Mouse (Mus musculus): Measurements from ENCODE around the gene Smpd3.

Gene Smpd3

DNA sequence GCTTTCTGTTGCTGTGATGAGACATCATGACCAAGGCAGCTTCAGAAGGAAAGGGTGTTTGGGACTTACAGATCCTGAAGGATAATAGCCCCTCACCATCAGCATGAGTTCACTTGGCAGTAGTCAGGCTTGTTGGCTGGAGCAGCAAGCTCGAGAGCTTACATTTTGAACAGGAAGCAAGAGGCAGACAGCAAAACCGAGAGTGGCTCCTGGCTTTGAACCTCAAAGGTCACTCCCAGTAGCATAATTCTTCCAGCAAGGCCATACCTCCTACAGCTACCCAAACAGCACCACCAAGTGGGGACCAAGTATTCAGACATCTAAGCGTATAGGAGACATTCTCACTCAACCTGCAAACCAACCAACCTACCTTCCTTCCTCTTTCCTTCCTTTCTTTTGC, 105.0 kb downstream of the Smpd3 start:
- DNase-seq (ENCODE audit: low read depth, low spot score): no peak

DNA sequence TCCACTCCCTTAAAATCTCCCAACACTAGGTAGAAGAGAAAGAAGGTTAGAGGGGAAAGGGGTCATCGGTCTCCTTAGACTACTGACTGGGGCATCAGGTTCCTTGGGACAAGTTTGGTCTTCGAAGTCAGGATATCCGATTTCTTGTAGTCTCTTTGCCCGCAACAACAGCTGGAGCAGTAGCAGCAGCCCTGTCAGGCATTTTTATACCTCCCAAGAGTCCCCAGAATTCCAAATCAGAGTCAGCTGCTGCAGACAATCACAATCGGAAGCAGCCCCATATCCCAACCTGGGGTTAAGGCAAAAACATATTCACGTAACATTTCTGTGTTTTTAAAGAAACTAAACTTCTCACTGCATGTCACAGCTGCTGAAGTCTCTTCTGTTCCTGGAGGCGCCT, 106.3 kb downstream of the Smpd3 start:
- DNase-seq (ENCODE audit: low read depth, low spot score): no peak

DNA sequence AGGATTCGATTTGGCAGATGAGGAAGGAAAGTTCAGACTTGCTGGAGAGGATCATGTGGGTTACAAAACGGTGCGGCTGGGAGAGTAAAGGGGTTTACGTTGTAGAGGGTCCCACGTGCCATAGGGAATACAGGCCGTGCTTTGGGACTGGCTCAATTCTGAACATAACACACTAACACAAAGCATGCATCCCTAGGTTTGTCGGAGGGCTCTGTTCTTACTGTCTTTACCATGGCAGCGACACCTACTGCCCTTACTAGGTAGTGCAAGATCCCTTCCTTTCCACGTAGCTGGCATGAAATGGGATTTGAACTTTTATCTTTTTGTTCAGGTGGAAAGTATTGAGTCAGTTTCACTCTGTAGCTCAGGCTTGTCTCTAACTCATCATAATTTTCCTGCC, 111.2 kb downstream of the Smpd3 start:
- peak; percentile 81 for DNase-seq (ENCODE audit: low read depth, low spot score)

DNA sequence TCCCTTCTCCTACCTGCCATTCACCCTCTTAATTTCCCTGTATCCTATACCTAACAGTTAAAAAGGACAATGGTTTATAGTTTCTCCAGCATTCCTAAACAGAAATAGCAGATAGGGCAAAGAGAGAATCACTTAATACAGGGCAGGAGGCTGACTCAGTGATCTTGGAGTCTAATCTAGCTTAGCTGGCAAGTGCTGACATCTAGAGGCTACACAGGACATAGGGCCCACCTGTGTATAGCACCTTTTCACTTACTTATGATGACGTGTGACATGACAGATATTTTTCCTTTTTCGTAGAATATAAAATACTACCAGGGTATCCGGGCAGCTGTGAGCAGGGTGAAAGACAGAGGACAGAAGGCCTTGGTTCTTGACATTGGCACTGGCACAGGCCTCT, 118.2 kb downstream of the Smpd3 start:
- no peak for DNase-seq (ENCODE audit: low read depth, low spot score)

DNA sequence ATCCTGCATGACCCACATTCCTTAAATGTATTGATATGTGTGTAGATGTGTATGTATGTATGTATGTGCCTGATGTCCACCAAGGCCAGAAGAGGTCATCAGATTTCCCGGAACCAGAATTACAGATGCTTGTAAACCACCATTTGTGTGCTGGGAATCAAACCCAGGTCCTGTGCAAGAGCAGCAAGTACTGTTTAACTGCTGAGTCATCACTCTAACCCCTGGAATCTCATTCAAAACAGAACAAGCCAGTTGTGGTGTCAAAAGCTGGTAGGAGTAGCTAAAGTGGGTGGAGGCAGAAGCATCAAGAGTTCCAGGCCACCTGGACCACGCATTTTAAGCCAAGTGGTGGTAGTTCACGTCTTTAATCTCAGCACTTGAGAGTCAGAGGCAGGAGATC, 123.8 kb downstream of the Smpd3 start:
- DNase-seq (ENCODE audit: low read depth, low spot score): no peak

DNA sequence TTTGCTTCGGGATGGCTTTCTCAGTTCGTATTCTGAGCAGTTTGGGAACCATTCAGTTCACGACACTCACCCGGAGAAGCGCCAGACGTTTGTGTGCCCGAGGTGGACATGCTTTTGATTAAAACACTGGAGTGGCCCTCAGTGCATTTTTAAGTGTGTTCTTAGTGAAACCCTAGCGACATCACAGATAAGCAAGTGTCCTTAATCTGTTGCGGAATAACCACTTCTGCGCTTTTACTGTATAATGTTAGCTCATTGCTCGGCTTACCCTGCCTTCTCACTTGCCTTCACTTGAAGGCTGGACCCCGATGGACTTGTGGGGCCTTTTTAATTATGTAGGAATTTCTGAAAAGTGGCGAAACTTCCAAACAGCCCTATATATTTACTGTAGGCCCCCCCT, 126.4 kb downstream of the Smpd3 start:
- DNase-seq (ENCODE audit: low read depth, low spot score): no peak

DNA sequence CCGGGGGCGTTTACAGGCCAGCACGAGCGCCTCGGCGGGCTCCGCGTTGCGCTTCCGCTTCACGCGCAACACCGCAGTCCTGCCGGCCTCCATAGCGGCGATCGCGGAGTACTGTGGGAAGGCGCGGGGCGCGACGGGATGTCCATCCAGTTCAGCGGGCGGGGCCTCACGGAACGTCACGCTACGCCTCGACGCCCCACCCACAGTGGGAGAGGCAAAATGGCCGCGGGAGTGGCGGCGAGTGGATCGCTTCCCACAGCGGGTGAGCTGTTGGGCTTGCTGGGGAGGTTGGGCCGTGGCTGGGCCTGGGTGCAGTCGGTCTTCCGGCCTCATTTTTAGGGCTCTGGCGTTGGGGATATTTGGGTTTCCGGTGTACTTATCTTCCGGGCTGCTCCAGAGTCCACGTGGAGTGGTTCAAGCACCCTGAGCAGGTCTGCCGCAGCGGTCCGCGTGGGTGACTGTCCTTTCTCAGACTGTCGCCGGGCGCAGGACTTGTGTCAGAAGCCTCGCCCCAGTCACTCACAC, 126.9 kb downstream of the Smpd3 start, which contains the start of the genes Slc7a6os and Prmt7:
Slc7a6os (minus strand) TSS at position 115 of the 525 bp plus-strand sequence.
Prmt7 (plus strand) TSS at position 116 of the 525 bp plus-strand sequence.
- peak; percentile 93 for DNase-seq (ENCODE audit: low read depth, low spot score)

DNA sequence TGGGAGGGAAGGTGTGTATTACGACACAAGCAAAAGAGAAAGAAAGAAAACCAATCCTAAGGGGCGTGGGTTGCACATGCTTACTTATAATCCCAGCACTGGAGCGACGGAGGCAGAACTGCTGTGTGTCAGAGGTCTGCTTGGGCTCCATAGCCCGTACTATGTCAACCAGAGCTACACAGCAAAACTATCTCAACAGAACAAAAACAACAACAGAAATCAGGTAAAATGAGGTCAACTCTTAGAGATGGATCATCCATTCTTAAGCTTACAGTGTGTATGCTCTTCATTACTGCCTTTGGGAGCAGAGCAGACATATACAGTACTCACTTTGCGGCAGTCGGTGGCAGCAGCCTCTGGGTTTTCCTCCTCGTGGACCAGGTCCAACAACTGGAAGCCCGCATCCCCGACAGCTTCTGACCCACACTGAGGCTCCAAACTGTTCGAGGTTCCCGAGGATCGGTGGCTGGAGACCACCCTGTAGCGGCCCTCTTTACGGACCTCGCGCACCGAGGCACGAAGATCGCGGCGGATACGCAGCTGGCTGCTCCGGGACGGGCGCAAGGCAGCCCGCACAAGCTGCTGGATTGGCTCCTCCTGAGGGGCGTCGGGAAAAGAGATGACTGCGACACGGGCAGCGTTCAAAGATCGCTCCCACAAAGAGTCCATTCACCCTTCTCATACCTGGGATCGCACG, 127.6 kb downstream of the Smpd3 start:
- DNase-seq (ENCODE audit: low read depth, low spot score): peak; percentile 65

Data from 3T3-L1 (cell line).